Mouse (Mus musculus): ENCODE results near the gene Ctr9. TPM values are rescaled to one million over a fixed set of nuclear protein-coding genes. Genes with fewer than 3 reads are reported as not detected.

The Ctr9 gene
- total and polyA plus RNA-seq, 3 experiments: 27.4 to 34.3 (median 31.7) TPM

- H3K9me3 ChIP-seq (replicated peaks; ENCODE audit: low read length): no peaks in the 10 kb centered on the region
- H3K27ac ChIP-seq (ENCODE audit: insufficient read depth, low read depth): no peak overlapping the region
- dilution Hi-C loops (cut with MboI; ENCODE audit: extremely low pct_ligation_motif_present, extremely low pct_unique_long_range_greater_than_20kb, low sequenced_read_pairs): no loop called here
- no peaks in the 10 kb centered on the region for H3K27me3 ChIP-seq (replicated peaks)
- no peaks in the 10 kb centered on the region for H3K4me1 ChIP-seq (ENCODE audit: control insufficient read depth in 1 of 2, insufficient read depth in 2 of 2)
- DNase-seq (ENCODE audit: extremely low read depth): no peak
- no peak overlapping the region for H3K9ac ChIP-seq (ENCODE audit: insufficient read depth, low read depth)
- H3K79me2 ChIP-seq (replicated peaks; ENCODE audit: control insufficient read depth, extremely low read depth, insufficient read depth, poor library complexity, severe bottlenecking): no peaks in the 10 kb centered on the region
- TF ChIP-seq E2F4 (IDR thresholded peaks at IDR 0.05; ENCODE audit: insufficient replicate concordance, low read depth, low read length): no peak
- TF ChIP-seq GABPA (IDR thresholded peaks at IDR 0.05; ENCODE audit: insufficient replicate concordance, low read depth, low read length): no peak
- no peak for TF ChIP-seq IRF4 (IDR thresholded peaks at IDR 0.05; ENCODE audit: low read depth, low read length)
- no peak for TF ChIP-seq ZC3H11A (IDR thresholded peaks at IDR 0.05; ENCODE audit: low read depth, low read length)
- no peak for TF ChIP-seq ETS1 (conservative IDR thresholded peaks at IDR 0.05; ENCODE audit: low read depth, low read length)
- no peak for TF ChIP-seq MYC (IDR thresholded peaks at IDR 0.05; ENCODE audit: low read depth, low read length)
- TF ChIP-seq JUND (conservative IDR thresholded peaks at IDR 0.05; ENCODE audit: low read depth, low read length): no peak
- TF ChIP-seq TCF12 (IDR thresholded peaks at IDR 0.05; ENCODE audit: low read depth, low read length): no peak
- no peak for TF ChIP-seq MAFK (IDR thresholded peaks at IDR 0.05; ENCODE audit: insufficient replicate concordance, low read length)
- TF ChIP-seq CHD2 (IDR thresholded peaks at IDR 0.05; ENCODE audit: low read length): no peak
- no peak for TF ChIP-seq TBP (conservative IDR thresholded peaks at IDR 0.05; ENCODE audit: low read depth, low read length)
- no peak for TF ChIP-seq UBTF (IDR thresholded peaks at IDR 0.05; ENCODE audit: low read depth, low read length)
- TF ChIP-seq RAD21 (IDR thresholded peaks at IDR 0.05; ENCODE audit: low read depth, low read length): no peak
- TF ChIP-seq CHD1 (IDR thresholded peaks at IDR 0.05; ENCODE audit: low read depth, low read length): no peak
- no peak for TF ChIP-seq POLR2A (IDR thresholded peaks at IDR 0.05; ENCODE audit: low read depth, low read length)
- H3K36me3 ChIP-seq (replicated peaks in 1 of 2; ENCODE audit: control insufficient read depth in 1 of 2, insufficient read depth in 1 of 2, low read length in 1 of 2): no peaks in the 10 kb centered on the region
- H3K4me2 ChIP-seq (ENCODE audit: insufficient read depth, low read depth, poor library complexity, severe bottlenecking): no peak overlapping the region
- H3K4me3 ChIP-seq (replicated peaks in 1 of 3; ENCODE audit: low read depth in 2 of 3, low read length in 2 of 3, poor library complexity in 1 of 3): no peak overlapping the region
- in situ Hi-C loops (cut with MboI; ENCODE audit: low pct_ligation_motif_present, low pct_unique_long_range_greater_than_20kb, low sequenced_read_pairs): loop anchor here (5.0 kb wide), 1 partner anchor 36 kb away; no protein-coding TSS in a partner anchor
These were observed 47.7 kb upstream of the Ctr9 start for GRCm38 (mm10) chr7:110981036-110981435.

- no peak within 1 kb of the TSS for H3K4me2 ChIP-seq (ENCODE audit: insufficient read depth, low read depth, poor library complexity, severe bottlenecking)
- H3K27ac ChIP-seq (ENCODE audit: insufficient read depth, low read depth): no peak within 1 kb of the TSS
- H3K79me2 ChIP-seq (replicated peaks; ENCODE audit: control insufficient read depth, extremely low read depth, insufficient read depth, poor library complexity, severe bottlenecking): no peaks in the 10 kb centered on the region
- DNase-seq (ENCODE audit: extremely low read depth): no peak
- no peak within 1 kb of the TSS for H3K9ac ChIP-seq (ENCODE audit: insufficient read depth, low read depth)
- H3K9me3 ChIP-seq (replicated peaks; ENCODE audit: low read length): no peaks in the 10 kb centered on the region
- H3K27me3 ChIP-seq (replicated peaks): no peaks in the 10 kb centered on the region
- dilution Hi-C loops (cut with MboI; ENCODE audit: extremely low pct_ligation_motif_present, extremely low pct_unique_long_range_greater_than_20kb, low sequenced_read_pairs): no loop called here
- in situ Hi-C loops (cut with MboI; ENCODE audit: low pct_ligation_motif_present, low pct_unique_long_range_greater_than_20kb, low sequenced_read_pairs): loop anchor here (5.0 kb wide), 1 partner anchor 35 kb away; no protein-coding TSS in a partner anchor
- no peaks in the 10 kb centered on the region for H3K36me3 ChIP-seq (replicated peaks in 1 of 2; ENCODE audit: control insufficient read depth in 1 of 2, insufficient read depth in 1 of 2, low read length in 1 of 2)
- no peak for TF ChIP-seq IRF4 (IDR thresholded peaks at IDR 0.05; ENCODE audit: low read depth, low read length)
- no peak for TF ChIP-seq HCFC1 (IDR thresholded peaks at IDR 0.05; ENCODE audit: low read depth, low read length)
- no peak for TF ChIP-seq ZKSCAN1 (IDR thresholded peaks at IDR 0.05; ENCODE audit: borderline replicate concordance, low read depth, low read length)
- no peak for TF ChIP-seq ZMIZ1 (IDR thresholded peaks at IDR 0.05; ENCODE audit: low read depth, low read length)
- TF ChIP-seq MEF2A (IDR thresholded peaks at IDR 0.05; ENCODE audit: borderline replicate concordance, low read depth, low read length): no peak
- no peak within 1 kb of the TSS for H3K4me3 ChIP-seq (replicated peaks in 1 of 3; ENCODE audit: low read depth in 2 of 3, low read length in 2 of 3, poor library complexity in 1 of 3)
- H3K4me1 ChIP-seq (ENCODE audit: control insufficient read depth in 1 of 2, insufficient read depth in 2 of 2): no peaks in the 10 kb centered on the region
These were observed 46.6 kb upstream of the Ctr9 start, which contains the start of gene Mrvi1 for GRCm38 (mm10) chr7:110982053-110982705. TSS of gene Mrvi1 (minus strand) at chr7:110982461.

All from CH12.LX (cell line).